Mouse (Mus musculus) olfactory bulb, adult 2 months (tissue): ENCODE results near the gene Hist1h3f. TPM values are rescaled to one million over a fixed set of nuclear protein-coding genes. Genes with fewer than 3 reads are reported as not detected.

Experiments
- H3K27ac ChIP-seq: fragments of 200-500 bp; 2 replicates; pipeline ENCODE4 v1.5.1; 2012; ENCODE audit warnings: low read depth, low read length; ENCODE audit not compliant: insufficient read depth
- H3K4me1 ChIP-seq: fragments of 200-500 bp; 2 replicates; pipeline ENCODE4 v1.6.1; 2012; ENCODE audit warnings: low read length; ENCODE audit not compliant: control insufficient read depth, insufficient read depth
- H3K4me3 ChIP-seq: fragments of 200-500 bp; 2 replicates; pipeline ENCODE4 v1.5.1; 2012; ENCODE audit warnings: mild to moderate bottlenecking, low read depth, low read length, moderate library complexity; ENCODE audit not compliant: insufficient read depth
- CTCF ChIP-seq: fragments of 200-500 bp; IDR thresholded peaks from 2 replicates; pipeline ENCODE4 v1.5.1; 2012; ENCODE audit warnings: low read depth, mild to moderate bottlenecking, low read length, moderate library complexity; ENCODE audit not compliant: insufficient read depth
- POLR2A ChIP-seq: fragments of 200-500 bp; IDR thresholded peaks from 2 replicates; pipeline ENCODE4 v1.6.1; 2012; ENCODE audit warnings: mild to moderate bottlenecking, low read depth, low read length, moderate library complexity; ENCODE audit not compliant: insufficient read depth
- WGBS: fragments of 180-500 bp; shearing (Covaris S2); methylation state at CpG from one replicate; pipeline ENCODE4 v1.1.7; 2018; 5-methylcytosine and 5-hydroxymethylcytosine counted together
- polyA plus RNA-seq: library from polyadenylated mRNA; stranded (reverse); fragments of >200 nt; gene quantifications from 2 replicates; pipeline ENCODE4 v1.2.4, GENCODE M21; 2012; ENCODE audit warnings: low replicate concordance; ENCODE audit not compliant: missing spikeins, insufficient read depth, insufficient read length

The Hist1h3f gene
- polyA plus RNA-seq, result not detected in 2 replicates

- peak; percentile 81 for TF ChIP-seq POLR2A
- TF ChIP-seq CTCF, result no peak
- H3K4me3 ChIP-seq, result peak within 1 kb of the TSS; percentile 70
- WGBS, result under 1% methylated on average over 33 of the region's 45 CpGs
- H3K27ac ChIP-seq, result peak within 1 kb of the TSS; percentile 75; the same call in 1 of the 2 replicates
- no peaks in the 10 kb centered on the region for H3K4me1 ChIP-seq
These were observed at the start of gene Hist1h3f for GRCm38 (mm10) chr13:23543965-23544786. Hist1h3f (plus strand) TSS chr13:23544052.

DNA sequence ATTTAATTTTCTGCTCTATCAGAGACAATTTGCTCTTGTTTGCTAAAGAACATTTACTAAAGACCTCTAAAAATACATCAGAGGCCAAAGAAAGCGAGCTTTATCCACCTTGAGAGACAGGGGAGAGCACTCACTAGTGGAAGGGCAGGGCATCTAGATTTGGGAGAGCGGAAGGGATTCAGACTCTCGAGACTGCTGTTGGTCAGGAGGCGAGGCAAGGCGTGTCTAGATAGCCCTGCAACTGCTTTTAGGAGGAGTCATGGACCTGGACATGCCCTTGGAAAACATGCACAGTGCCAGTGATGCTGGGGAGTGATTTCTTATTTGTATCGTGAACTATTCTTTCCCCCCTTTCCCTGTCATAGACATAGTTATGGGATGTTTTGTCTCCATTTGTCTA, 48.3 kb upstream of the Hist1h3f start:
- no peak for TF ChIP-seq POLR2A
- no peak for TF ChIP-seq CTCF
- Histone ChIP-seq H3K4me1 (peaks cover 2% of the 10 kb centered on the region; the same call in 1 of the 2 replicates), H3K27ac (no peak overlapping the region), H3K4me3 (no peak overlapping the region)
- 90% methylated on average over 6 of the region's 6 CpGs for WGBS

- 39% methylated on average over 19 of the region's 19 CpGs for WGBS
- Histone ChIP-seq H3K4me3 (no peak overlapping the region), H3K4me1 (no peaks in the 10 kb centered on the region), H3K27ac (no peak overlapping the region)
- TF ChIP-seq CTCF (no peak), POLR2A (no peak)
These were observed 46.1 kb upstream of the Hist1h3f start for GRCm38 (mm10) chr13:23497656-23498321.

- H3K27ac ChIP-seq, result no peak overlapping the region
- 18% methylated on average over 10 of the region's 10 CpGs for WGBS
- no peak overlapping the region for H3K4me3 ChIP-seq
- TF ChIP-seq CTCF (no peak), POLR2A (no peak)
- no peaks in the 10 kb centered on the region for H3K4me1 ChIP-seq
These were observed 45.2 kb upstream of the Hist1h3f start for GRCm38 (mm10) chr13:23498653-23499052.

GRCm38 (mm10) chr13:23499943-23500342, 43.9 kb upstream of the Hist1h3f start:
- Histone ChIP-seq H3K27ac (no peak overlapping the region), H3K4me1 (no peaks in the 10 kb centered on the region), H3K4me3 (no peak overlapping the region)
- no peak for TF ChIP-seq CTCF
- TF ChIP-seq POLR2A, result no peak
- WGBS, result 58% methylated on average over 7 of the region's 7 CpGs

DNA sequence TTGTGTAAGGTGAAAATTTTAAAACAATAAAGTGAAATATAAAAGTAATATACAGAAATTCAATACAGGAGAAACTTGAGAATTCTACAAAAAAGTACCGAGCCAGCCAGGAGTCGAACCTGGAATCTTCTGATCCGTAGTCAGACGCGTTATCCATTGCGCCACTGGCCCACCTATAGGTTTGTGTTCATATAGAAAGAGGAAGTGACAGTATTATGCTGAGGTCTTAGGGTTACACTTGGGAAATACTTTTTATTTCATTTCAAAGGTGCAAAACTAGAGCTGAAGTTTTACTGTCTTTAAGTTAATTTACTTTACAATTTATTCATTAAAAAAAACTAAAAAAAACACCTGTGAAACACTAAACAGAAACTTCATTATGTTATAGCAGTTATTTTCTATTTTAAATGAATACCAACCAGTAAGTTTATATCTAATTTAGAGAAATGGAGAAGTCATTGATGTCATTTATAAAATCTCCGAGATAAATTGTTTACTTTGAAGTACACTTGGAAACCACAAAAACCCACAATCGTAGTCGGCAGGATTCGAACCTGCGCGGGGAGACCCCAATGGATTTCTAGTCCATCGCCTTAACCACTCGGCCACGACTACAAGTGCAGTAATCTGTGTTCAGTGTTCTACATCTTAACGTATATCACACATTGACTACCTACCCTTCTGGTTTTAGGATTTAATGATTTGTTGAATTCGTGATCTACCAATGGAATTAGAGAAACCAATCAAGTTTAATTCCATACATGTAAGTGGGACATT, 43.2 kb upstream of the Hist1h3f start:
- H3K27ac ChIP-seq, result no peak overlapping the region
- H3K4me3 ChIP-seq, result no peak overlapping the region
- WGBS, result 22% methylated on average over 17 of the region's 17 CpGs
- H3K4me1 ChIP-seq, result no peaks in the 10 kb centered on the region
- TF ChIP-seq POLR2A (no peak), CTCF (no peak)

DNA sequence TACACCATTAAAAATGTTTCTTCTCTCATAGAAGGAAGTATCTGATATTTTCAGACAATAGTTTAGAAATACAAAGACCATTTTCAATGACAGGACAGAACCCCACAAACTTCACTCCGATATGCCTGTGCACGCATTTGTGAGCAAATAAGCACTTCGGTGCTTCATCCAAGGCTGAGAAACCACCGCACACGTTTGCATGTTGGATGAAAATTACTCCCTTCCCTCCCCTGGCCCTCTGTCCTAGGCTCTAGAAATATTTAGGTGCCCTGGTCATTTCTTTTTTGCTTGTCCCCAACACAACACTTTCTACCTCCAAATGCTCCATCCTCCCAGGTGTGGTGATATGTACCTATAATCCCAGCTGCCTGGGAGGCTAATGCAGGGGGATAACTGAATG, 42.3 kb upstream of the Hist1h3f start:
- Histone ChIP-seq H3K27ac (no peak overlapping the region), H3K4me1 (no peaks in the 10 kb centered on the region), H3K4me3 (no peak overlapping the region)
- TF ChIP-seq CTCF (no peak), POLR2A (no peak)
- WGBS, result 46% methylated on average over 5 of the region's 5 CpGs

GRCm38 (mm10) chr13:23502031-23502567, 41.8 kb upstream of the Hist1h3f start:
- 58% methylated on average over 9 of the region's 9 CpGs for WGBS
- TF ChIP-seq CTCF (no peak), POLR2A (no peak)
- H3K4me3 ChIP-seq, result no peak overlapping the region
- no peak overlapping the region for H3K27ac ChIP-seq
- H3K4me1 ChIP-seq, result no peaks in the 10 kb centered on the region
